Mouse (Mus musculus) adrenal gland, adult 18-20 months (tissue): ENCODE measurements at regions not wholly inside any gene's neighbourhood (a gene's known extent, or its start where the extent isn't known, plus 50 kb on each side); places are given as distances from the start of the nearest gene placed in this dataset.
A peak's percentile ranks its signal among the peaks of the same experiment; 100 is the strongest.

Experiments
- DNase-seq, 2 experiments: peaks; one replicate each; pipeline ENCODE4 v3.0.0; 2021 to 2022; ENCODE audit warnings: low spot score in 2 of 2

- no peak for DNase-seq
Measured at GRCm38 (mm10) chr10:117517071-117517714, 112.1 kb upstream of the Cpm start.

GRCm38 (mm10) chr10:117516510-117516909 is 112.8 kb upstream of the Cpm start:
- no peak for DNase-seq

GRCm38 (mm10) chr10:117515777-117516501 is 113.4 kb upstream of the Cpm start:
- DNase-seq: peak in 1 of 2 experiments; percentile 13

- no peak for DNase-seq
Measured at GRCm38 (mm10) chr10:117515039-117515438, 114.3 kb upstream of the Cpm start.

- no peak for DNase-seq
Measured at GRCm38 (mm10) chr10:117513925-117514546, 115.3 kb upstream of the Cpm start.

GRCm38 (mm10) chr10:117512424-117513257 is 116.7 kb upstream of the Cpm start:
- DNase-seq: no peak

- DNase-seq: no peak
Measured at GRCm38 (mm10) chr10:117511483-117512406, 117.6 kb upstream of the Cpm start.

GRCm38 (mm10) chr10:117510529-117511482 is 118.5 kb upstream of the Cpm start:
- no peak for DNase-seq

GRCm38 (mm10) chr10:117510224-117510486 is 119.1 kb upstream of the Cpm start:
- DNase-seq: no peak

- no peak for DNase-seq
Measured at GRCm38 (mm10) chr10:117509431-117510223, 119.7 kb upstream of the Cpm start.

GRCm38 (mm10) chr10:117506252-117506992 is 122.9 kb upstream of the Cpm start:
- no peak for DNase-seq

- no peak for DNase-seq
Measured at GRCm38 (mm10) chr10:117505529-117505928, 123.8 kb upstream of the Cpm start.

GRCm38 (mm10) chr10:117505057-117505456 is 124.2 kb upstream of the Cpm start:
- no peak for DNase-seq

GRCm38 (mm10) chr10:117504267-117504902 is 124.6 kb upstream of the Cpsf6 start:
- no peak for DNase-seq

- DNase-seq: no peak
Measured at GRCm38 (mm10) chr10:117503222-117504184, 123.7 kb upstream of the Cpsf6 start.

GRCm38 (mm10) chr10:117502731-117503130 is 122.9 kb upstream of the Cpsf6 start:
- no peak for DNase-seq
